Mouse (Mus musculus) CH12.LX (cell line): Measurements from ENCODE around the gene Cavin4.
A peak's percentile ranks its signal among the peaks of the same experiment; 100 is the strongest.

Source experiments
- BHLHE40 ChIP-seq: IDR thresholded peaks from 2 replicates; pipeline ENCODE4 v1.6.1; 2011; ENCODE audit warnings: mild to moderate bottlenecking, low read depth, low read length, improper control_type of control experiment
- CHD1 ChIP-seq: IDR thresholded peaks from 2 replicates; pipeline ENCODE4 v1.6.1; 2012; ENCODE audit warnings: low read depth, low read length, improper control_type of control experiment, inconsistent platforms
- CHD2 ChIP-seq: IDR thresholded peaks from 2 replicates; pipeline ENCODE4 v1.6.1; 2011; ENCODE audit warnings: low read length, improper control_type of control experiment
- CTCF ChIP-seq, 2 experiments: IDR thresholded peaks in 1 of 2; conservative IDR thresholded peaks in 1 of 2; 2 replicates each; pipeline ENCODE4 v1.5.1; 2011 to 2012; ENCODE audit warnings: low read depth in 2 of 2, low read length in 2 of 2, improper control_type of control experiment in 1 of 2, inconsistent platforms in 1 of 2, mild to moderate bottlenecking in 1 of 2, moderate library complexity in 1 of 2
- EP300 ChIP-seq: IDR thresholded peaks from 2 replicates; pipeline ENCODE4 v1.6.1; 2011; ENCODE audit warnings: low read length, improper control_type of control experiment
- GABPA ChIP-seq: IDR thresholded peaks from 2 replicates; pipeline ENCODE4 v1.6.1; 2012; ENCODE audit warnings: low read depth, low read length, improper control_type of control experiment, inconsistent platforms; ENCODE audit not compliant: insufficient replicate concordance
- MAX ChIP-seq: IDR thresholded peaks from 2 replicates; pipeline ENCODE4 v1.6.1; 2011; ENCODE audit warnings: low read length, improper control_type of control experiment
- MEF2A ChIP-seq: IDR thresholded peaks from 2 replicates; pipeline ENCODE4 v1.6.1; 2014; ENCODE audit warnings: low read depth, mild to moderate bottlenecking, inconsistent platforms, low read length, improper control_type of control experiment, borderline replicate concordance
- NELFE ChIP-seq: IDR thresholded peaks from 2 replicates; pipeline ENCODE4 v1.6.1; 2011; ENCODE audit warnings: low read depth, low read length, improper control_type of control experiment
- POLR2A ChIP-seq: IDR thresholded peaks from 2 replicates; pipeline ENCODE4 v1.6.1; 2011; ENCODE audit warnings: low read depth, mild to moderate bottlenecking, improper control_type of control experiment, low read length
- POLR2AphosphoS2 ChIP-seq: IDR thresholded peaks from 2 replicates; pipeline ENCODE4 v1.6.1; 2011; ENCODE audit warnings: low read depth, low read length, improper control_type of control experiment
- SMC3 ChIP-seq: IDR thresholded peaks from 2 replicates; pipeline ENCODE4 v1.6.1; 2011; ENCODE audit warnings: low read depth, low read length, improper control_type of control experiment
- USF1 ChIP-seq: IDR thresholded peaks from 2 replicates; pipeline ENCODE4 v1.6.1; 2014; ENCODE audit warnings: low read depth, mild to moderate bottlenecking, inconsistent platforms, low read length, improper control_type of control experiment
- ZNF384 ChIP-seq: IDR thresholded peaks from 2 replicates; pipeline ENCODE4 v1.6.1; 2012; ENCODE audit warnings: low read depth, low read length, improper control_type of control experiment, inconsistent platforms

- no peak for TF ChIP-seq MAX
- peak; percentile 72 for TF ChIP-seq SMC3
- no peak for TF ChIP-seq CHD2
- no peak for TF ChIP-seq NELFE
- TF ChIP-seq ZNF384: no peak
- no peak for TF ChIP-seq POLR2AphosphoS2
- TF ChIP-seq CTCF (conservative IDR thresholded peaks at IDR 0.05 in 1 of 2, IDR thresholded peaks at IDR 0.05 in 1 of 2; ENCODE audit: low read depth in 2 of 2, low read length in 2 of 2): peak; percentile 40 to 82; a peak in 3 of 4 replicates
- TF ChIP-seq GABPA: no peak
- TF ChIP-seq EP300: no peak
- no peak for TF ChIP-seq POLR2A
- no peak for TF ChIP-seq USF1
- TF ChIP-seq BHLHE40: no peak
- TF ChIP-seq CHD1: no peak
- no peak for TF ChIP-seq MEF2A
Measured at GRCm38 (mm10) chr4:48691793-48692437, 28.6 kb downstream of the Cavin4 start.
